Mouse (Mus musculus) A20 (cell line): ENCODE data around the gene Gale.
"Not testable (repeated sequence)": the region's sequence is repeated elsewhere in the genome, so short reads cannot be mapped to it uniquely, and the experiment has no call there.

Experiments used
- DNase-seq: peaks from one replicate; pipeline ENCODE4 v3.0.0-alpha.2; 2011; ENCODE audit warnings: low read depth, low spot score

Gene Gale

DNA sequence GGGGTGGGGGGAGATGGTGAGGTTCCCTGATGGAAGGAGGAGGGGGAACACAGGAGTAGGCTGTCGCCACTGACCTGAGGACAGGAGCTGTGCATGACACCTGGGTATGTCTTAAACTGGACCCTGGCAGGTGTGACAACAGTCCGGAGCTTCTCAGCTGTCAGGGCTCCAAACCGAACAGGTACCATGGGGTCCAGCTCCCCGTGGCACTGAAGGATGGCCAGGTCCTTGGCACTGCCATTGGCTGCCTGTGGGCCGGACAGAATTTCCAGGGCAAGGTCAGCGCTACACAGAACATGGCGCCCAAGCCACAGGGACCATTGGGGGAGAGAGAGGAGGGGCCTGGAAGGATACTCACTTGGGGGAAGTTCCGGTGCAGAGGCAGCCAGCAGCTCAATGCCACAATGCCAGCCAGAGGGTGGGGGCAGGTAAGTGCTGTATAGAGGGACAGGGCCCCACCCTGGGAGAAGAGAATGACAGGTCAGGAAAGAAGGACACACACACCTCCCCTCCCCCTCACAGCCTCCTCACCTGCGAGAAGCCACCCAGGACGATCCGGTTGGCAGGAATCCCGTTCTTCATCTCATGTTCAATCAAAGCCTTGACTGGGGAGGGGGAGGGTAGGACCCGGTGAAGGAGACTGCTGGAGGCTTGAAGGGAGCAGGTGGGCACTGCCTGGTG, 5.7 kb downstream of the Gale start:
- no peak for DNase-seq

GRCm38 (mm10) chr4:135970585-135970984, 7.1 kb downstream of the Gale start:
- DNase-seq: no peak

- peak; percentile 51 for DNase-seq
These were observed 8.5 kb downstream of the Gale start for GRCm38 (mm10) chr4:135971805-135972555.

GRCm38 (mm10) chr4:135972556-135972906, 9.0 kb downstream of the Gale start, which contains the start of gene Lypla2:
Gene Lypla2 (minus strand): TSS chr4:135972626.
- peak; percentile 85 for DNase-seq

DNA sequence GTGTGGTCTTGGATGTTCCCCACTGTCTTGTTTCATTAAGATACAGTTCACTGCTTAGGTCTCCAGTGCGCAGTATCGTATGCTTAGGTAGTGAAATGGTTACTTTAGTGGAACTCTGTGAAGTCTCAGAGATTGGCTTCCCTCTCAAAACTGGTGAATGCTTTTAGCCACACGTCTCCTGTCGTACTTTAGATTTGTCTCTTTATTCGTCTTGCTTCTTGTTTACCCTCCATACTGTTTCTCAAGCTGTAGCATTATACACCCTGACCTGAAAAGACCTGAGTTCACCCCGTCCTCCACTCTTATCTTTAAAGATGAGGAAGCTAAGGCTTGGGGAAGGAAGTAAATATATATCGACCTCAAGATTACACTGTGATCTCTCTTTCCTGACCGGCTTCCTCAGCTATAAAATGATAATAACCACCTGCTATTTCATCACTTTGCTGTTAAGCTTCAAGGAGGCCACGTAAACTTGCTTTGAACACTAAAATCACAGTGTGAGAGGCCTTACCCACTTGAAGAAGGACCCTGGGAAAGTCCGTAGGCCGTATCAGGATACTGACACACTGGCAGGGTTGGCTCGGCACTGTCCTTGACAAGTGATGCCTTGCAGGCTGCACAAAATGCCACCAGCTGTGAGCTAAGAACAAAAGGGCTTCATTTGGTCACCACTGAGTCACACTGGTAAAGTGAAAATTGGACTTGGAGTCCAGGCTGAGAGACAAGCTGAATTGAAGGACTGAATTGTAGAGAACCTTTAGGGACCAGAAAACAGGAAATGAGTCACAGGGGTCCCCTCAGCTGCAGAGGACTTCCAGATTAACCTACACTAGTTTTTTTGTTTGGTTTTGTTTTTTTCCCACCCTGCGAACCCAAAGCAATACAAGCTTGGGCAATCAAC, 9.6 kb downstream of the Gale start:
- DNase-seq: peak; percentile 52

GRCm38 (mm10) chr4:135976146-135976545, 12.6 kb downstream of the Gale start:
- DNase-seq: no peak

GRCm38 (mm10) chr4:135980223-135980622, 16.7 kb downstream of the Gale start:
- DNase-seq: not testable (repeated sequence)

- peak; percentile 50 for DNase-seq
These were observed 18.1 kb downstream of the Gale start for GRCm38 (mm10) chr4:135981524-135982063.

DNA sequence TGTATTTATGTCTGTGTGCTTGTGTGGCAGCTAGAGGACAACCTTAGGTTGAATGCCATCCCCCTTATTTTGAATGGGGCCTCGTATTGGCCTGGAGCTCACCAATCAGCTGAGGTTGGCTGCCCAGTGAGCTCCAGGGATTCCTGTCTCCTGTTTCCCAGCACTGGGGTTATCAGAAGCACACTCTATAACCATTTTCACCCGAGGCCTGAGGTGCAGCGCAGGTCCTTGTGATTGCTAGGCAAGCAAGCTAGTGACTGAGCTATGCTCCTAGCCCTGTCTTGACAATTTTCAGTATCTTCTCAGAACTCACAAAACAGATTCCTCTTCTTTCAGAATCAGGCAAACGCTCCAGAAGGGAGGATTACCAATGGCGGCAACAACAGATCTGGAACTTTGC, 21.0 kb downstream of the Gale start:
- no peak for DNase-seq

GRCm38 (mm10) chr4:135985193-135985592, 21.7 kb downstream of the Gale start:
- DNase-seq: no peak

DNA sequence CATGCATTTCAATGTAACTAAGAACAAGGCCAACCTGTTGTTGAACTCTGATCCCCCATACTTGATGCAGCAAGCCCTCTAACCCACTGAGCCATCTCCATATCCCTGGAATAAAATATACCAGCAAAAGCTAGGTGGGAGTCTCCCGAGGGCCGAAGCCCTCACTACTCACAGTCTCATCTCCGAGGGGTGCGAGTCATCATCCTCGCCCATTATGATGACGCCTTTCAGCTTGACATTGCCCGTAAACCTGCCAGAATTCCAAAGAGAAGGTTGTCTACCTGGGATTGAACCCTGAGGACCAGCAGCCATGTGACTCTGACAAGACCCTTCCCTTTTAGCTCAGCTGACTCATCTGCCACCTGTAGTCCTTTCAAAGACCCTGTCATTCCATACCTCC, 22.2 kb downstream of the Gale start:
- no peak for DNase-seq

DNA sequence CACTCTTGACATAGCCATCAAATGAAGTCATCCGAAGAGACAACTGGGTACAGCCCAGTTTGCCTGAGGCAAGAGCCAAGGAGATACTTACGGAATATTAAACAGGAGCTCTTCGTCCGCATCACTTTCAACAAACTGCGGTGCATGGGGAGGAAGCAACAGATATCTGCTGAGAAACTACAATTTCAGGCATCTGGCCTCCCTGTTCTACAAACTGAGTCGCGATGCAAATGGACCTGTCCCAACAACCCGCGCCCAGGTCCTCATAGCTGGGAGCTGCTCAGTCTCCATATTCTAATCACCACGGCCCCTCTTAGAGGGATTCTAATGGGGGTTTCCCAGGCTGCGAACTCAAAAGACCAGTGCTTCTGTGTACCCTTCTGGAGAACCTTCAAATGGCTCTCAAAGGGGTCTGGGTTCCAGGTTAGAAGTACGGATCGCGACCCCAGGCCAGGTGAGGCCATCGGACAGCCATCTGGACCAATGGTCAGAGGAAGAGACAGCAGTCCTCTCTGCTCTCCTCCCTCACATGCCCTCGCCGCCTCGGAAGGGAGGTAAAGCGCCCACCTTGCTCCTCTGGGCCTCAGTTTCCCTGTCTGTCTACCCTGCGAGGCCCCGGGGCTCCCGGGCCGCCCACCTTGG, 22.9 kb downstream of the Gale start:
- peak; percentile 46 for DNase-seq

- DNase-seq: peak; percentile 97
These were observed 23.6 kb downstream of the Gale start, which contains the start of gene Pithd1 for GRCm38 (mm10) chr4:135986943-135987710. Gene Pithd1 (minus strand): TSS chr4:135987264.

GRCm38 (mm10) chr4:135987714-135988113, 24.2 kb downstream of the Gale start:
- peak; percentile 17 for DNase-seq

DNA sequence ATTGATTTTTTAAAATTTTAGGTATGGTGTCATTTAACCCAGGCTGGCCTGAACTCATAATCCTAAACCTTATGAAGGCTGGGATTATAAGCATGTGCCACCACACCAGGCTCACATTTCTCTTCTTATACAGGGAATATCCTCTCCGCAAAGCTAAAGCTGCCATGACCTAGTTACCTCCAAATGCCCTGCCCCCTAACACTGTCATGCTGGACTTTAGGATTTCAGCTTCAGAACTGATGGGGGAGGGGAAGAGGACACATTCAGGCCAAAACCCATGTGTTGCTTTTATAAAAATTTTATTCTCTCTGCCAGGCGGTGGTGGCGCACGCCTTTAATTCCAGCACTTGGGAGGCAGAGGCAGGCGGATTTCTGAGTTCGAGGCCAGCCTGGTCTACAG, 30.4 kb downstream of the Gale start:
- DNase-seq: no peak

DNA sequence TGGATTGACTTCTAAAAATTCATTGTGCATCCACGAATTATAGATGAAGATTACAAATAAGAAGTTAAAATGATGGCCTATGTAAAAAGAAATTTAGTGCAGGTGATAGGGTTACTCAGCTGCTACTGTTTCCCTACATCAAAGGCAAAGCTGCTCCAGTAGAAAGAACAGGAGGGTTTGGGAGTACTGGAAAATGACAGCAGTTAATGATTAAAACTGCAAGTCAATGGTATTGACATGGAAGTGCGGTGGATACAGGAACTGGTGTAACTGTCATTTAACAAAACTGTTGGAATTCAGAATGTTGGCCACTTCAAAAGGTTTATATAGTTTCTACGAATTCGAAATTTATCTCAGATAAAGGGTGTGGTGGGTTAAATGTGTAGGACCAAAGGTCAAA, 31.6 kb downstream of the Gale start:
- DNase-seq: no peak

GRCm38 (mm10) chr4:136004107-136004675, 40.7 kb downstream of the Gale start:
- no peak for DNase-seq

DNA sequence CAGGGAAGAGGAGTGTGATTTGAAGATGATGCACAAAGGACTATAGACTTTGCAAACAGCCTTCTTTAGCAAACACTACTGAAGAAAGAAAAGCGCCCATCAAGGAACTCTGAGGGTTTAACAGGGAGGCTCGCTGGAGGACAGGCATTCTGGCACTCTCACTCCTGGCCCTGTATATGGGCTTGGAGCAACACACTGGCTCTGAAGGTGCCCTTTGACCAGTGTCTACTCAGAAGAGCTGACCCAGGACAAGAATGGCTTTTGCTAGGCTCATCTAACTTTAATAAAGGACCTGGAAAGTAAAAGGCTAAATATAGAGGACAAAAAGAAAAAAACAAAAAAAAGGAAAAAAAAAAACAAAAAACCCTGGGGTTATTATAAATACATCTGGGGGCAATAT, 41.4 kb downstream of the Gale start:
- DNase-seq: no peak

- DNase-seq: no peak
These were observed 43.3 kb downstream of the Gale start for GRCm38 (mm10) chr4:136006821-136007220.

DNA sequence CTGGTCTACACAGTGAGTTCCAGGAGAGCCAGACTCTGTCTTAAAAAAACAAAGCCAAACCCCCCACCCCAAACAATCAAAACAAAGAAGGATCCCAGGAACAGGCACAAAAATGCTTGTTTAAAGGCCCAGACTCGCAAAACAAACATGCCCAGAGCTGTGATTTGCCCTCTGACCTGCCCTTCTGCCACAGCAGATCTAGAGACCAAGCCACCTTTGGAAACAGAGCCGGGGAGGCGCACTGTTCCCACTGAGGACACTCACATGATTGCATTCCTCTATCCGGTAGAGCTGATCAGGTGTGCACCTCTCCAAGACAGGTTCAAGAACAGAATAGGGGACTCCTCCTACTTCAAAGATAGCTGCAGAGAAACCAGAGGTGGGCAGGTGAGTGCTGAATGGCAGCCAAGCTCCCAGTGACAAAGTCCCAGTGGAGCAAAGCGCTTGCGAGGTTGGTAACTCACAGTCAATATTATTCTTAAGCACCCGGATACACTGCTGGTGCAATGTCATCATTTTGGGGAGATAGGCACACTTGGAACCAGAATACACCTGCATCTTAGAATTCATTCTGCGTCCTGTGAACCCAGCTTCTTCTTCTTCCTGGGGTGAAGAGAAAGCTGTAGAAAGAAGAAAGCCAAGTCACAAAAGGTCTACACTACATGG, 45.4 kb downstream of the Gale start:
- DNase-seq: no peak
